Mouse (Mus musculus) embryonic stem cell, embryonic (primary cell): Measurements from ENCODE around the gene Pigw.

ENCODE experiments used
- CTCF ChIA-PET, 4 experiments: fragments of 300-600 bp in 2 of 4; fragments of 350-600 bp in 2 of 4; sonication (Branson Sonifier 250); formaldehyde crosslinking; loops; one replicate each; lab custom pipeline; 2022; ENCODE audit warnings: inconsistent platforms in 2 of 4; lab: Charles Lee
- POLR2A ChIA-PET, 4 experiments: fragments of 300-600 bp in 2 of 4; fragments of 350-600 bp in 2 of 4; sonication (Branson Sonifier 250); formaldehyde crosslinking; loops; one replicate each; lab custom pipeline; 2022; ENCODE audit warnings: antibody characterized with exemption in 4 of 4, inconsistent platforms in 1 of 4; lab: Charles Lee

The Pigw gene

GRCm38 (mm10) chr11:84879772-84880464 is at the start of gene Pigw, which contains the start of gene Myo19:
Pigw (minus strand) TSS chr11:84880285.
Myo19 (plus strand) TSS chr11:84880148.
- CTCF ChIA-PET: interaction anchor here (0.6 to 2.0 kb wide), 14 partner anchors 9 to 1011 kb away, joined by 3 to 11 read pairs (median 4); partner anchors contain the start of genes Mrm1 (in 2 of the 4) and Ggnbp2 (in 1 of the 4)
- POLR2A ChIA-PET: interaction anchor here (0.6 to 4.1 kb wide), 54 partner anchors 9 to 366 kb away, joined by 3 to 112 read pairs (median 5); partner anchors contain the start of genes Ggnbp2 (in 4 of the 4), Dhrs11 (in 2 of the 4), Mrm1 (in 2 of the 4) and Znhit3 (in 2 of the 4)

GRCm38 (mm10) chr11:84920981-84921380 is 40.9 kb upstream of the Pigw start:
- CTCF ChIA-PET: interaction anchor here in 2 of 4 experiments (0.7 to 1.2 kb wide), 5 partner anchors 20 to 262 kb away, joined by 3 to 5 read pairs (median 4); partner anchors contain the start of genes 1700125H20Rik (in 1 of the 2) and Mrm1 (in 1 of the 2)
- POLR2A ChIA-PET: interaction anchor here in 2 of 4 experiments (1.0 to 1.2 kb wide), 2 partner anchors 11 to 36 kb away, joined by 3 read pairs; partner anchors contain the start of gene Car4 (in 1 of the 2)

DNA sequence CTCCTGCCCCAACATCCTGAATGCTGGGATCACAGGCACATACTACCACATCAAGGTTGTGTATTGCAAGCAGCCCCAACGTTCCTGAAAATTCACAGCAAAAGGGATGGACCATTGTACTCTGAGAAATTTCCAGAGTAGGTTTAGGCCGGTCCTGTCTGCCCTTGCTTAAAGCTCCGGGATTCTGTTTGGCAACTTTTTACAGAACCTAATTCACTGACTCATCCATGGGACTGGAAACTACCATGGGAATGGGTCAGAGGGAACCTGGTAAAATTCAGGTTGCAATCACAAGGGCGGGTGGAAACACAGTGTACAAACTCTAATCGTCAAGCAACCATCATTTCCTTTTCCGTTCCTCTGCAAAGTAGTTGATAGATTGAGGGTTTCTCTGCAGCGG is 39.9 kb upstream of the Pigw start:
- ChIA-PET CTCF (interaction anchor here in 3 of 4 experiments (0.6 to 1.3 kb wide), 7 partner anchors 12 to 1047 kb away, joined by 3 to 5 read pairs (median 4); no protein-coding TSS in a partner anchor), POLR2A (interaction anchor here in 3 of 4 experiments (1.0 to 1.2 kb wide), 3 partner anchors 12 to 49 kb away, joined by 3 read pairs; partner anchors contain the start of gene Car4 (in 1 of the 3))

GRCm38 (mm10) chr11:84919276-84919675 is 39.2 kb upstream of the Pigw start:
- CTCF ChIA-PET: interaction anchor here (0.6 to 4.0 kb wide), 47 partner anchors 11 to 1048 kb away, joined by 3 to 44 read pairs (median 6); partner anchors contain the start of genes Mrm1 (in 3 of the 4), 1700125H20Rik (in 2 of the 4), Myo19 (in 2 of the 4) and Pigw (in 2 of the 4)
- POLR2A ChIA-PET: interaction anchor here in 3 of 4 experiments (0.9 to 1.4 kb wide), 9 partner anchors 23 to 795 kb away, joined by 3 to 13 read pairs (median 4); partner anchors contain the start of genes 1700125H20Rik (in 1 of the 3), Ggnbp2 (in 1 of the 3) and Mrm1 (in 1 of the 3)

DNA sequence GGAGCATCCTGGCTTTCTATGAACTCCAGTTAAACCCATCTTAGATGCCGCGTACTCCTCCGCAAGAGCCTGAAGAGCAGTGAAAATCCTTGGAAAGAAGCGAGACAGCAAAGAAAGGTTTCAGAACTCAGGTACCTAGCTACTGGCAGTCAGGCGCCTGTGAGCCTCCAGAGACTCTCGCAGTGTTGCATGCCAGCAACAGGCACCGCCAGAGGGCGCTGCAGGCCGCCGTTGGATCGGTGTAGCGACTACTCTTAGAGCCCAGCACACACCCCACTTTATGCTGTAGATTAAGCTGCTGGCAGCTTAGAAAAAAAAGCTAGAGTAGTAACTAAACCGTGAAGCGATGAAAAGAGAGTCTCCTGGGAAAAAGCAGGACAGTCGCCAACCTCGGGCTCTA is 38.3 kb upstream of the Pigw start:
- CTCF ChIA-PET: interaction anchor here (0.5 to 4.0 kb wide), 102 partner anchors 10 to 770 kb away, joined by 3 to 44 read pairs (median 5); partner anchors contain the start of genes Mrm1 (in 4 of the 4), 1700125H20Rik (in 3 of the 4), Myo19 (in 2 of the 4) and Pigw (in 2 of the 4)
- POLR2A ChIA-PET: interaction anchor here in 3 of 4 experiments (0.6 to 3.8 kb wide), 25 partner anchors 11 to 796 kb away, joined by 3 to 24 read pairs (median 4); partner anchors contain the start of genes Ggnbp2 (in 2 of the 3), Mrm1 (in 2 of the 3), 1700125H20Rik (in 1 of the 3) and Appbp2 (in 1 of the 3)

GRCm38 (mm10) chr11:84916703-84917300 is 36.7 kb upstream of the Pigw start:
- POLR2A ChIA-PET: interaction anchor here (0.5 to 3.8 kb wide), 34 partner anchors 8 to 436 kb away, joined by 3 to 24 read pairs (median 4); partner anchors contain the start of genes Mrm1 (in 2 of the 4), Myo19 (in 2 of the 4), Pigw (in 2 of the 4) and Bcas3 (in 1 of the 4)

GRCm38 (mm10) chr11:84916053-84916702 is 36.1 kb upstream of the Pigw start, which contains the start of gene Znhit3:
Znhit3 (minus strand) TSS chr11:84916366.
- ChIA-PET CTCF (interaction anchor here in 3 of 4 experiments (0.5 to 4.0 kb wide), 14 partner anchors 14 to 1442 kb away, joined by 3 to 44 read pairs (median 4); partner anchors contain the start of genes 1700125H20Rik (in 1 of the 3), Ggnbp2 (in 1 of the 3) and Mrm1 (in 1 of the 3)), POLR2A (interaction anchor here (0.5 to 3.8 kb wide), 36 partner anchors 9 to 437 kb away, joined by 3 to 24 read pairs (median 4); partner anchors contain the start of genes Mrm1 (in 2 of the 4), Myo19 (in 2 of the 4), Pigw (in 2 of the 4) and Appbp2 (in 1 of the 4))

More at GRCm38 (mm10) chr11:84916703-84917300, 36.7 kb upstream of the Pigw start:
- CTCF ChIA-PET: interaction anchor here (0.5 to 4.0 kb wide), 13 partner anchors 27 to 1441 kb away, joined by 3 to 44 read pairs (median 4); partner anchors contain the start of genes Mrm1 (in 2 of the 4) and 1700125H20Rik (in 1 of the 4)

- ChIA-PET POLR2A (interaction anchor here in 1 of 4 experiments (0.7 to 2.6 kb wide), 11 partner anchors 14 to 729 kb away, joined by 3 to 9 read pairs (median 4); partner anchors contain the start of genes Dhrs11 and Pigw), CTCF (interaction anchor here in 2 of 4 experiments (0.6 to 1.6 kb wide), 3 partner anchors 34 to 268 kb away, joined by 3 to 4 read pairs (median 3); partner anchors contain the start of genes Myo19 (in 1 of the 2) and Pigw (in 1 of the 2))
These were observed 34.6 kb upstream of the Pigw start for GRCm38 (mm10) chr11:84914673-84915072.

DNA sequence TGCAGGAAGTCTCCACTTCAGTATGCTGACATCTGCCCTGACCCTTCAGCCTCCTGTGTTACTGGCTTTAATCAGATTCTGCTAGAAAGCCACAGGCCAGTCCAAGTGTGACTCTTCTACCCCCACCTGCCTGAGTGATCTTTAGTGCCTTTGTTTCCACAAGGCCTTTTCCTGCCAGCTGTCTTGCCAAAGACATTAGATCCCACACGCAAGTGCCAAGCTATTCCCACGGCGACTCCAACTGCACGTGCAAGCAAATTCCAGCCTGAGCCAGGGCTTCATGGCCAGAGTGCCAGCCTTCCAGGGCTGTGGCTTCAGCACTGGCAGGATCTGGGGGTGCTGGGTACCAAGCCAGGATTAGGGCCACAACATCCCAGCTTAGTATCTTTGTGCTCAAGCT is 30.3 kb upstream of the Pigw start:
- CTCF ChIA-PET: interaction anchor here in 1 of 4 experiments (4.8 kb wide), 1 partner anchor 8 kb away, joined by 23 read pairs; no protein-coding TSS in a partner anchor

GRCm38 (mm10) chr11:84908480-84908879 is 28.4 kb upstream of the Pigw start:
- CTCF ChIA-PET: interaction anchor here in 3 of 4 experiments (1.0 to 4.8 kb wide), 4 partner anchors 10 to 16 kb away, joined by 3 to 23 read pairs (median 7); no protein-coding TSS in a partner anchor
- POLR2A ChIA-PET: interaction anchor here in 3 of 4 experiments (0.8 to 2.6 kb wide), 9 partner anchors 9 to 61 kb away, joined by 3 to 19 read pairs (median 4); partner anchors contain the start of genes Ggnbp2 (in 2 of the 3), Myo19 (in 1 of the 3), Pigw (in 1 of the 3) and Znhit3 (in 1 of the 3)

More for the DNA sequence above, 30.3 kb upstream of the Pigw start:
- POLR2A ChIA-PET: interaction anchor here in 2 of 4 experiments (0.5 to 2.6 kb wide), 5 partner anchors 9 to 361 kb away, joined by 3 to 9 read pairs (median 5); partner anchors contain the start of genes Ggnbp2 (in 1 of the 2), Myo19 (in 1 of the 2) and Pigw (in 1 of the 2)

DNA sequence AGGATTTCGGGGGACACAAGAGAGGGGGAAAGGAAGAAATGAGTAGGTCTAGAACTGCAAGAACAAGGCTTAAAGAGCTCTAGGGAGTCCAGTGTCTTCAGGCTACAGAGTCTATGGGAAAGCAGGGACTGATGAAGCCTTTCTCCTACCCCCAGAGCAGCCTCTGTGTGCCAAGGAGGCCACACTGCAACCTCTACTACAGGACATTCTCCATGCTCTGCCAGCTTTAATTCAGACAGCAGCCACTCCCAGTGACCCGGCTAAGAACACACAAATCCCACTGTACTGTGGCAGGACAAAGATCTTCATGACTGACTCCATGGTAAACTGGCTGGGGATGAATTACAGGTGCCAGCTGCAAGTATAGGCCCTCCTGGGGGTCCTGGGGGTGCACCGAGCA is 27.0 kb upstream of the Pigw start:
- ChIA-PET POLR2A (interaction anchor here in 3 of 4 experiments (0.6 to 5.1 kb wide), 14 partner anchors 9 to 393 kb away, joined by 3 to 21 read pairs (median 4); partner anchors contain the start of genes Znhit3 (in 3 of the 3) and Pigw (in 1 of the 3)), CTCF (interaction anchor here in 3 of 4 experiments (0.5 to 4.8 kb wide), 5 partner anchors 8 to 92 kb away, joined by 3 to 23 read pairs (median 7); no protein-coding TSS in a partner anchor)

DNA sequence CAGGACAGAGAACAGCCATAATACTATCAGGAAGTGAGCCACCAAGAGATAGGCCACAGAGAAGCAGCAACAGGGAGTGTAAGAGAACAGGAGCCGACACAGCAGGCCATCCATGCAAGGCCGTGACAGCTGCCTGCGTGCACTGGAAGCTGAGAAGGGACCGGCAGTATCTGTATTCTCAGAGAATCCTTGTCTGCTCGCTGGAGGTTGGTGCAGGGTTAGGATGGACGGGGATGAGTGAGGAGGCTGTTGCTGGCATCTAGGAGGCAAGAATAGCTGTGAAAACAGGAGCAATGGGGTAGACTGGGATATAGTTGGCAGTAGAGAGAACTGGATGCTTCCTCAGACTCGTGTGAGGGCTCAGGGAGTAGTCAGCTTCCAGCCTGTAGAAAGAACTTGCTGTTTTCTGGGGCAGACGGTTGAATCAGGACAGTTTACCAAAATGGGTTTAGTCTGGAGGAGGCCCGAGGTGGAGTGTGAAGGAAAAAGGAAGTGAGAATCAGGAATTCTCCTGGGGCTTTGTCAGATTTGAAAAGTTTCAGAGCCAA is 24.6 kb upstream of the Pigw start:
- ChIA-PET POLR2A (interaction anchor here in 1 of 4 experiments (0.6 to 5.1 kb wide), 5 partner anchors 11 to 120 kb away, joined by 3 to 21 read pairs (median 3); partner anchors contain the start of gene Pigw), CTCF (interaction anchor here in 1 of 4 experiments (1.3 kb wide), 1 partner anchor 14 kb away, joined by 3 read pairs; no protein-coding TSS in a partner anchor)

DNA sequence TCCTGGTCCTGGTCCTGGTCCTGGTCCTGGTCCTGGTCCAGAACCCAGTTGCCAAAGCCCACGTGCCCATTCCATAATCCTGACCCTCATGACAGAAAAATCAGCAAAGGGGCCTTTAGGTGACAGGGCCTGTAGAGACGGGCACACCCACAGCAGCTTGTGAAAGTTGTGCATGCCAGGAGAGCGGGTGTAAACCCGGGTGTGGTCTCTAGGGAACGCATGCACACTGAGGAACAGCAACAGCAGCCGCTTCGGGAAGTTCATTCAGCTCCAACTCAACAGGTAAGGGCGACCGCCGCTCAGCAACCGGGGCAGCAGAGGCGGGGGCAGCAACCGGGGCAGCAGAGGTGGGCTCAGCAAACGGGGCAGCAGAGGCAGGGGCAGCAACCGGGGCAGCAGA is 13.0 kb upstream of the Pigw start:
- CTCF ChIA-PET: interaction anchor here in 1 of 4 experiments (1.8 kb wide), 1 partner anchor 368 kb away, joined by 4 read pairs; no protein-coding TSS in a partner anchor

DNA sequence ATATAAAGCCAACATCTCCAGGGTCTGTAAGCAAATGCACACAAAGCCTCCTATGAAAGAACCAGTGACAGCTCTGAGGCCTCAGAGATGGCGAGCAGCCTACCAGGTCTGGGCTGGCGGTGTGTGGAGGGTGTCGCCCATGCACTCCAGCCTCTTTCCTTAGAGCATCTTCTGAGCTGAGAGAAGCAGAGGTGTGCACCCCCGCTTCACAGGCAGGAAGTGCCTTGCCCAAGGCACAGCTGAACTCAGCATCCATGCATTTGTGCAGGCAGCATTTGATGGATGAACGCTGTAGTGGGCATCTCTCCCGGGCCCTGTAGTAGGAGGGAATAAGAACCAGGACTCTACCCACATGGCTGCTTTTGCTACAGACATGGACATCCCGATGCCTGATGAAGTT is 11.6 kb upstream of the Pigw start:
- CTCF ChIA-PET: interaction anchor here in 1 of 4 experiments (0.9 to 1.2 kb wide), 2 partner anchors 17 to 27 kb away, joined by 3 to 6 read pairs; no protein-coding TSS in a partner anchor
- POLR2A ChIA-PET: interaction anchor here in 2 of 4 experiments (0.7 to 3.7 kb wide), 11 partner anchors 8 to 73 kb away, joined by 3 to 21 read pairs (median 5); partner anchors contain the start of genes Ggnbp2 (in 2 of the 2), Myo19 (in 1 of the 2), Pigw (in 1 of the 2) and Znhit3 (in 1 of the 2)

More for the DNA sequence above, 13.0 kb upstream of the Pigw start:
- POLR2A ChIA-PET: interaction anchor here in 2 of 4 experiments (0.7 to 3.7 kb wide), 8 partner anchors 8 to 75 kb away, joined by 3 to 21 read pairs (median 6); partner anchors contain the start of genes Myo19 (in 1 of the 2), Pigw (in 1 of the 2) and Znhit3 (in 1 of the 2)
